Mouse (Mus musculus) testis, adult 2 months (tissue): Measurements from ENCODE around the gene Casp8.

ENCODE experiments used
- CTCF ChIP-seq: fragments of 200-500 bp; IDR thresholded peaks from 2 replicates; pipeline ENCODE4 v1.5.1; 2012; ENCODE audit warnings: low read depth, mild to moderate bottlenecking, inconsistent platforms, low read length, moderate library complexity; ENCODE audit not compliant: control insufficient read depth, insufficient read depth, insufficient replicate concordance
- POLR2A ChIP-seq: fragments of 200-500 bp; IDR thresholded peaks from 2 replicates; pipeline ENCODE4 v1.6.1; 2012; ENCODE audit warnings: low read depth, mild to moderate bottlenecking, inconsistent platforms, low read length, moderate library complexity; ENCODE audit not compliant: control insufficient read depth

DNA sequence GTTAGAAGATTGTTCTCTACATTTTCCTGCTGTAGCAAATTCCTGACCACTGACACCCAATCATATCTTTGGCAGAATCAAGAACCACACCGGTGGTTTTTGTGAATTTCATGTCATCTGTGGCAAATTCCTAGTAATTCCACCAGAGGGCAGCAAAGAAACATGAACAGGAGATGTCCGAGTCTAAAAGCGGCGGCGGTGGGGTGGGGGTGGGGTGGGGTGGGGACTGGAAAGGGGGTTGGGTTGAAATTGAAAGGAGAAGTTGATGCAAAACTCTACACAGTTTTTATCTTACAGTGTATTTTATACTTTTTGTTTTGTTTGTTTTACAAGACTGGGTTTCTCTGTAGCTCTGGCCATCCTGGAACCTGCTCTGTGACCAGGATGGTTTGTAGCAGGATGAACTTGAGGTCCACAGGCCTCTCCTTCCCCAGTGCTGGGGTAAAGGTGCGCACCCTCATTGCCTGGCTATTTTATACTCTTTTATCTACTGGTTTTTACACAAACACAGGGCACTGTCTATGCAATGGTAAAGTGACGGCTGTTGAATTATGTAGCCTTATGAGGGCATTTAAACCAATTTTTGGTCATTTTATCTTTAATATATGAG, 25.0 kb upstream of the Casp8 start:
- TF ChIP-seq CTCF, result no peak
- TF ChIP-seq POLR2A, result no peak
